Mouse (Mus musculus): ENCODE results near the gene Tcf20.

Gene Tcf20

DNA sequence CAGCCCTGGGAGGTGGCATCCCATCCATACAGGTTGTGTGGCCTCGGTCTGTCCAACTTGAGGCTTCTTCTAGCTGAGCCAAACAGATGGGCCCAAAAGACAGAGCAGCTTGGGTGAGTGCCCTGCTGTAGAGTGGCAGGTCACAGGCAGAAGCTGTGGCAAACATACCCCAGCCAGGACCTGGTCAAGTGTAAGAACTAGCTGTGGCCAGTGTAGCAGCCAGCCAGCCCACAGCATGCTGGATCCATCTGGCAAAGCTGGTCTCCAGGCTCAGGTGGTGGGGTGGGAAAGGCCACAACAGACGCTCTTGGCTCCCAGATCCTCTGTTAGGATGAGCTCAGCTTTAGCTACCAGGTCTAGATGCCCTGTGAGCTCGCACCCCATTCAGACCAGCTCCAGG is 31.4 kb downstream of the Tcf20 start:
- DNase-seq: no peak

DNA sequence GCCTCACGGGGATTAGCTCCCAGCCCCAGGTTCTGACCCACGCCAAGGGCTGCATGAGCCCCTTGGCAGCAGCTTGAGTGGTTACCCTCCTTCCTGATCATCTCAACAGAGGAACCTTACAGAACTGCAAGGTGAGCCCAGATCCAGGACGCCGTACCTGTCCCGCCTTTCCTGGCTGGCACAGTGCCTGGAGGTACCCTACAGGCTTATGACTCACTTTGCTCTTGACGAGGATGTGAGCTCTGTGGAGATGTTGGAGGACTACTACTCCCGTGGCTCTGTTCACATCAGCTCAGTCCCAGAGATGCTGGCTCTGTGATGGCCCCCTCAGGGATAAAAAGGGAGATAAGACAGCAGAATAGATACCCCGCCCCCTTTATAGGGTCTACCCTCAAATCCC is 32.4 kb downstream of the Tcf20 start:
- no peak for DNase-seq

DNA sequence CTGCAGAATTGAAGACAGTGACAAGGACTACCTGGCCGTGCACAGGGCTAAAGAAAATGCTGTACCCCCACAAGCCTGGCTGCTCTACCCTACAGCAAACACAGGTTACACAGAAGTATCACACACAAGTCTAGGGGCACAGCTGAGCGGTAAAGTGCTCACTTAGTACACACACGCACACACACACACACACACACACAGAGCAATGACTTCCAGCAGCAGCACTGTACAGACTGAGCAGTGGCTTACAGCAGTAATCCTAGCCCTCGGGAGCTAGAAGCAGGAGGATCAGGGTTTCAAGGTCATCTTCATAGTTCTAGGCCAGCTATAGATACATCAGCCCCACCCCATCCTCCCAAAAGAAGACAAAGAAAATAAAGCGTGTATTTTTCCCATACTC is 33.6 kb downstream of the Tcf20 start:
- no peak for DNase-seq

DNA sequence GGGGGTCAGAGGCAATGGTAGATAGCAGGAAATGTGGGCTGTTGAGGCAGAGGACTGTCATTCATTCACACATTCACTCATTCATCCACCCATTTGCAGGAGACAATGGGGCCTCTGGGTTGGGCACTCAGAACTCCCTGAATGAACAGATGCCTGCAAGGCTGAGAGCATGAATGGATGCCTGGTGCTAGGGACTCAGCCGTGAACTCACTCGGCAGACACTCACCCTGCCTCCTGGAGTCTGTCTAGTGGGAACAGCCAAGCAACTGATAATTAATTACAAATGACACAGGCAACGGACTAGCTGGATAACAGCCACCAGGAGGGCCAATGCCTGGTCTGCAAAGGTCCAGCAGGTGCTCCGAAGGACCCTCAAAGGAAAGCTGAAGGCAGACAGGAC is 34.6 kb downstream of the Tcf20 start:
- DNase-seq: no peak

DNA sequence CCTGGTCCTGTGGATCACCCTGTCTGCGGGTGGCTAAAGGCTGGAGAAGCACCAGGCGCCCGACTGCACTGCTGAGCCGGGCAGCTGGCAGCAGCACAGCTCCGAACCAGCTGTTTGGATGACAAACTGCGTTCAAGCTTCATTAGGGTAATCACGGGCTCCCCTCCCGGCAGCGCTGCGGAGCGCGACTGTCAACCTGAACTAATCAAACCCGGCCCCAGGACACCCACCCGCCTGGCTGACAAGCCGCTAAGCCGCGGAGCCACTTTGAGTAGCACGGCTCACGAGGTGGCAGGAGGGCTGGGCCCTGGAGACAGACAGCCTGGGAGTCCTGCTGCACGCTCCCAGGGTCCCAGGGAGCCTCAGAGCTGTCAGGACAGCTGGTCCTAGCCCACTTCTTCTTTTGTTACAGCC is 35.4 kb downstream of the Tcf20 start:
- no peak for DNase-seq

DNA sequence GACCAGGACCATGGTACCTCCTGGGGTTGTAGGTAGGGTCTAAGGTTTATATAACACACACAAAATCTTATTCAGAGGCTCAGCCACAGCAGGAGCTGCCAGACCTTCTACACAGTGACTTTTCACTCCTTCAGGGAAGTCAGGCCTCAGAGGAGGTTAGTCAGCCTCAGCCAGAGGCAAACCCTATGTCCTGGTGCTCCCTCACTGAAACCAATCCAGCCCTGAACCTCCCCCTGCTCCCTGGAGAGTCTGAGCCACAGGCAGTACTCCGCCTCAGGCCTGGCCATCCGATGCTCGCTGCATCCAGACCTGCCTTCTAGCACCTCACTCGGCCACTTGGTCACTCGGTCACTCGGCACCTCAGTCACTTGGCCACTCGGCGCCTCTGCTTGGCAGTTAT is 37.4 kb downstream of the Tcf20 start:
- DNase-seq: no peak

DNA sequence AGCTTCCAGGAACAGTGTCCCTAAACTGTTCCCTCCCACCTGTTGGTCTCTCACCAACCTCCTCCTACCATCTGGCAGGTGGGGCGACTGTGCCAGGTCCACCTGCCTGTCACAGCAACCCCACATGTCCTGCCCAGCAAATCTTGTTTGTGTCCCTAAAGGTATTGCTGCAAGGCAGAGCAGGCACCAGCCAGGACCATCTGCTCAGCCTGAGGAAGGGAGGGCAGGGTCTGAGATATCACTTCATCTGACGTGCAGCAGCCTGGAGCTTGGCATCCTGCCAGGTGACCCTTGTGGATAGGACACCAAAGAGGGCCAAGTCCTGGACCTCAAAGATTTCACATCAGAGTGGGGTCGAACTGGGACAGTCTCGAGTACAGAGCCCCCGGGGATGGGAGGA is 40.2 kb downstream of the Tcf20 start:
- DNase-seq: no peak

DNA sequence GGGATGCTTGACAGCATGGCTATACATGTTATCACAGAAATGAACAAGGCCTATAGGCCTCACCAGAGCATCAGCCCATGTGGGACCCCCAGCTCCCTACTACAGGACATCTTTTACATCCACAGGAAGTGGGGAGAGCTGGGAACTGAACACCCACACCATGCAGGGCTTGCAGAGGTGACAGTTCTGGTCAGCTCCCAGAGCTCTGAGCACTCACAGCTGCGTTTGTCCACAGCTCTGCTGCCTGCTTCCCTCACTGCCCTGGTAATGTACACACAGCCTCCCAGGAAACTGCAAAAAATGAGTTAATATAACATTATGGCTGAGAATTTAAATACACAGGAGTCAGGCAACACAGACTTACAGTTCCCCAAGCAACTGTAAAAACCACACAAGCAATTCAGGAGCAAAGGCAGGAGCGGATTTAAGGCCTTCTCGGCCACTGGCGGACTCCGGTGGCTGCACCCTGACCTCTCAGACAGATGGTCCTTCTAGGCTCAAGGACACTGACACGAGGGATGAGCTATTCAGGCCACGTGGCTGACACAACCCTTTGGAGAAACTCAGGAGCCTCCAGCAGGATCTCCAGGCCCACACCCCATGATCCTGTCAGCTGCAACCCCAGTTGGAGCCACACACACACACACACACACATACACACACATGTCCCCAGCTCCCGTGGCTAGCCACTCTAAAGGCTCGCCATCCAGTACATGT is 43.0 kb downstream of the Tcf20 start:
- DNase-seq: no peak

DNA sequence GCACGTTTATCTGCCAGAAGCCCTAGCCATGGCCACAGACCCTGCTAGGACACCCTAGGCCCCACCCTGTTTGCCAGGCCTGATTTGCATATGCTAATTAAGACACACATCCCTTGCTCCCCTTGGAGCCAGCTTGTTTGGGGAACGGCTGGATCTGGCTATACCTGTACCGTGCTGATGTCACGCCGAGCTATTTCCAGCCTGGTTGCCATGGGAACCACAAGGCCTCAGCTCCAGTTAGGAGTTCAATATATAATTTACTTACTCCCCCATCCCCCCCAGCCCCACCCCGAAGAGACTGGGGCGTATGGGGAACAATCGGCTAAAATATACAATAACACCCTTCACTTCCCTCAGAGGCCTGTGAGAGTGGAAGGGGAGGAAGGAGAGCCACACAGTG is 45.9 kb downstream of the Tcf20 start:
- no peak for DNase-seq

DNA sequence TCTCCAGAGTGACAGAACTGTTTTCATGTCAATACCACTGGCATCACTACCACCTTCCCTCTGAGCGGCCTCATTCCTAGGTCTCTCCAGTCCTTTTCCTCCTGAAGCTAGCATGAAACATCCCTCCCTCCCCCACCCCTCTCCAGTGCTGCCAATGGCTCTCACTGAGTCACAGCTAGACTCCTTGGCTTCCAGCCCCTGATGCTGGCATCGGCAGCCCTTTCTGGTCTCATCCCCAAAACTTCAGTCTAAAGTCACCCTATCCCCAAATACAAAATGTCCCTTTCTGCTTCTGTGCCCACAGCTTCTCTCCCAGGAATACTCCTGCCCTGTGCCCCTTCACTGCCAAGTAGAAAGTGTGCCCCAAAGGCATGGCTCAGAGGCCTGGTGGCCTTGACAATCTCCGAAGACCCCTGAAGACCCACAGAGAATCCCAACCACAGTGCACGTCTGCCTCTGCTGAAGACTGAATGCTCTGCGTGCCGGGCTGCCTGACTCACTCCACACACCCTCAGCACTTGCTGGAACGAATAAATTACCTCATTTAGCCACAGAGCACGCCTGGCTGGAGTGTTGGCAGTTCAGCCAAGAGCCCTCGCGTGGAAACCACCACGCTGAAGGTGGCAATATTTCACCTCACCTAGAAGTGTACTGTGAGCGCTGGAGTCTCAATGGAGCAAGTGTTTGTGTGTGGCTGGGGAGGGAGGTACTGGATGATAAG is 47.0 kb downstream of the Tcf20 start:
- no peak for DNase-seq

DNA sequence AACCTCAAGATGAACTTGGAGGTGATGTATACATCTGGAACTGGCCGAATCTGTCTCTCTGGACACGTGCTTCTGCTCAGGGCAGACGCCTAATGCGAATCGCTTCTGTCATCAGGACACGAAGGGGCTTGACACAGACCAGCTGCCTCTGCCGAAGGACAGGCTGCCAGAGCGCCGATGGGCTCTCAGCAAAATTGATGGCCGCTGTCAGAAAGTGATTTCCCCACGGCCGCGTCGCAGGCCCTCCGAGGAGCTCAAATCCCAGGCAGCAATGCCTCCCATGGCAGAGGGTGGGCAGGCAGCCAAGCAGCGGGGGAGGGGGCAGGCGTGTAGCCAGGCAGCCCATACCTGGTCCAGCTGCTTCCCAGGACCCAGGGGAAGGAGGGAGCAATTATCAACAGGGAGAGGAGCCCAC is 49.5 kb downstream of the Tcf20 start:
- no peak for DNase-seq

DNA sequence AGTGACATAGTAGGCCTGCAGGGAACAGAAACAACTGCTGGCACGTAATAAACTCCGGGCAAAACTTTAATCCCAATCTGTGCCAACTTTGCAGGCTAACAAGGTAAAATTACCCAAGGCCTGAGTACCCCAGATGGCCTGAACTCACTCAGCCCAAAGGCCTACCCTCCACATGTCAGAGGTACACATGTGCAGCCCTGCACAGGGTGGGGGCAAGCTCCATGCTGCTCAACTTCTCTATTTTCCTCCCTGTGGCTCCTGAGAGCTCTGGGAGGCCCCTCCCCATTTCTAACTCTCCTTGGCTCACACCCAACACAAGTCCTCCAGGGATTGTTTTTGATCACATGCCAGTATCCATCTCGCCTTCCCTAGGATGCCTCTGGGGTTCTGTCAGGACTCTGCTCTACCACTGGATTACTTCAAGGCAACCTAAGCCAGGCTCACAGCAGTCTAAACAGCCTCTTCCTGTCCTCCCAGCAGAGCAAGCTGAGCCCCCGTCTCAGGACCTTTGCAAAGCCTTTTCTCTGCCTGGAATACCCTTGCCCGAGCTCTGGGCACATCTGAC is 50.2 kb downstream of the Tcf20 start:
- DNase-seq: no peak

DNA sequence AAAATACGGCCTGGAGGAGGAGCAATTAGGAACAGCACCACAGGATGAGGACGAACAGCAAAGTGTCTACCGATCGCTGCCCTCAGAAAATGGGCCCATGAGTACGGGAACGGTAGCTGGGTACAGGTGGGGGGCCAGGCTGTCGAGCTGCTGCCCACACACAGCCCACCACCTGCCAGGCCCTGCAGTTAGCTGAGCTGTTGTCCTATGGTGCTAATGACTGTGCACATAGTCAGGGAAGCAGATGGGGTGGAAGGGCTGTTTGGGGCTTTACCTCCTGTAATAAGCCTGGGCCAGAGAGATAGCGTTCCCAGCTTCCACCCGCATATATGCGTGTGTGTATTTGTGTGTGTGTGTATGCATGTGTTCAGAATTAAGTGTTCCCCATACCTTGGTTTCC is 52.7 kb downstream of the Tcf20 start:
- DNase-seq: no peak

DNA sequence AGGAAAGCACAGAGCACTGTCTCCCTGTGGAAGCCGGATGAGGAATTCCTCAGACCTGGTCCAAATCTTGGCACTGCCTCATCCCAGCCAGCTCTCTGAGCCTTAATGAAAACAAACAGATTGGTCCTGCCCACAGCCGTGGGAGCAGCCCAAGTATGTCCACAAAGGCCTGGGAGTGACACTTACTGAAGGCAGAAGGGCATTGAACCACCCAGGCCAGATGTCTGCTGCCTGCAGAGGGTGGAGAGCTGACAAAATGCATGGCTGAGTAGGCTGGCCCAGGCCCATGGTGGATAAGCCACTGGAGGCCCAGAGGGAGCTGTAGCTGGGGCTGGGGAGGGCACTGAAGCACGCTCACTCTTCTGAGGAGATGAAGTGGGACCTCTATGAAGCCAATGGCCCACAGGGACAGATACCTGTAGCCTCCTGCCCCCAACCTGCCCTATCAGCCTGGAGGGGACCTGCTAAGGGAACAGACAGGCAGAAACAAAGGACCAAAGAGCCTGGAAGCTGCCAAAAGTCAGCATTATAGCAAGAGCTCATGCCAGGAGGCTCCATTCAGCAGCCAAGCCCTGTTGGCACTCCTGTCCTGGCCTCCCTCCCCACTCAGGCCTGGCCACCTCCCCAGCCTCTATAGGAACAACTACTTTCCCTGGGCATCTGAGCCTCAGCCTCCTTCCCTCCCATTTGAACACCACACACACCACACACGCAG is 54.6 kb downstream of the Tcf20 start:
- no peak for DNase-seq

DNA sequence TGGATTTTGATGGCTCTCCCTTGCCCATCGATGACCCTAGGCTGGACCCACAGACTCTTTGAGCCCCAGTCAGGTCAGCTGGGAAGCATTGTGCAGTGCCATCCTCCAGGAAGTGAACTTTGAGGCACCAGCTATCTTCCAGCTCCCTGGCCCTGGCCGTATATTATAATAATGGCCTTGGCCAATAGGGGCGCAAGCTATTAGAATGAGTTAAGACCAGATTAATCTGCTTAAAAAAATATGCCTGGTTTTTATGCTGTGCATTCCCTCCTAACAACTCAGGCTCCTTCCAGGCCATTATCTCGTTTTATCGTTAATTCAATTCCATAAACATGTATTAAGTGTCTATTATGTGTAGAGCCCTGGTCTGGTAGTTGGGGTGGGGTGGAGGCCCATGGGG is 56.2 kb downstream of the Tcf20 start:
- DNase-seq: no peak

DNA sequence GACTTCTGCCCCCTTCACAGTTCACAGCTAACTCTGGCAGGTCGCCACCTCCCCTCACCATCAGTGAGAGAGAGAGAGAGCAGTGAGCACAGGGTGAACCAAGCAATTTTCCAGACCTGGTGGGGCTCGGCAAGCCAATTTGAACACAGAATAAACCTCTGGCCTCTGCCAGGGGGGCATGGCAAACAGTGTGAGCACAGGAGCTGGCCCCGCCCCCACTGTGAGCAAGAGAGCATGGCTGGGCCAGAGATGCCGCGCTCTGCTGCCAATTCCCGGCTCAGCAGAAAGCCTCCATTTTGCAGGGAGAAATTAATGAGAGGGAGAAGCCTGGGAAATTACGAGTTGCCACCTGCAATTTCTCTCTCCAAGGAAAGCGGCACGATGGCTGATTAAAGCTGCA is 58.1 kb downstream of the Tcf20 start:
- DNase-seq: no peak

DNA sequence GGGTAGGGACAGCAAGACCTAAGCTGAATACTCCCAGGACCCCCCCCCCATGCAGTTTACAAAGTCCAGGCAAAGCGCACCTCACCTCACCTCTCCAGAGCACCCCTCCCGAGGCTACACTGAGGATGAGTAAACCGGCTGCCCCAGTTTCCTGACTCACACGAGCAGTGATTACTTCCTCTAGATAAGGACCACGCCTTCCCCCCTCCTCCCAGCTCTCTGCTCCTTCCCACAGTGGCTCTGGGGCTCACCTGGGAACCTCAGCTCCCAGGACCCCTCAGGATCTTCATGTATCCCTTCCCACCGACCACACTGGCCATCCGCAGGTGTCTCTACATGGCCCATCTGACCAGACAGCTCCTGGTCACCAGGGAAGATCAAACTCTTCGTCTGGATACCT is 58.8 kb downstream of the Tcf20 start:
- DNase-seq: no peak

DNA sequence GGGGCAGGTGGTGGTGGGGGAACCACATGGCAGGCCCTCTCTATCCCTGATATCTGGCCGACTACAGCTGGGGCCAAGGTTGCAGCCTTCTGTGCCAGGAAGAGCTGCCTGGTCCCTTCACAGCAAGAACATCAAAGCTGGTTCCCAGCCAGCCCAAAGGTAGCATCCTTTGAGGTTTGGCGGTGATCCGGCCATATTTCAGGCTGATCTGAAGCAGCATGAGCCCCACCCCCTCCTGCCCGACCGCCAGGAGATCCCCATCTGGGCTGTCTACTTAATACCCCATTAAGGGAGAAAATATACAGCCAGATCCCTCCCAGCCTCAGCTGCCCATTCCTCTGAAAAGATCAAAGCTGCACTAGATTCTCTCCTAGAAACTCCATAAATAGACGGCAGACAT is 59.6 kb downstream of the Tcf20 start:
- DNase-seq: no peak

DNA sequence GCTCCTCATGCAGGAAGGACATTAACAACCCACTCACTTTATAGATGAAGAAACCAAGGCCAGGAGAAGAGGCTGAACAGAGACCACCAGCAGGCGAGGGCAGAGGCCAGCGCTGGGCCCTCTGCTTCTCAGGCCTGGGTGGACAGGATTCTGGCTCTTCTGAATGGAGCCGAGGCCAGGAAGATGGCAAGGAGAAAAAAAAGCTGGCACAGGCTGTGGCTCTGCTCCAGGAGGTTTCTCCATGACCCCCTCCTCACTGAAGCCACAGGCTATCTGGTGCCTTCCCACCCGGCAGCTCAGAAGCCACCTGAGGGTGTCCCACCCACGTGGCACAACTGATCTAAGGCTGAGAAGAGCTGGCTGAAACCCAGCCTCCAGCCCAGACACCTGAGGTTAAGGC is 60.6 kb downstream of the Tcf20 start:
- DNase-seq: no peak

DNA sequence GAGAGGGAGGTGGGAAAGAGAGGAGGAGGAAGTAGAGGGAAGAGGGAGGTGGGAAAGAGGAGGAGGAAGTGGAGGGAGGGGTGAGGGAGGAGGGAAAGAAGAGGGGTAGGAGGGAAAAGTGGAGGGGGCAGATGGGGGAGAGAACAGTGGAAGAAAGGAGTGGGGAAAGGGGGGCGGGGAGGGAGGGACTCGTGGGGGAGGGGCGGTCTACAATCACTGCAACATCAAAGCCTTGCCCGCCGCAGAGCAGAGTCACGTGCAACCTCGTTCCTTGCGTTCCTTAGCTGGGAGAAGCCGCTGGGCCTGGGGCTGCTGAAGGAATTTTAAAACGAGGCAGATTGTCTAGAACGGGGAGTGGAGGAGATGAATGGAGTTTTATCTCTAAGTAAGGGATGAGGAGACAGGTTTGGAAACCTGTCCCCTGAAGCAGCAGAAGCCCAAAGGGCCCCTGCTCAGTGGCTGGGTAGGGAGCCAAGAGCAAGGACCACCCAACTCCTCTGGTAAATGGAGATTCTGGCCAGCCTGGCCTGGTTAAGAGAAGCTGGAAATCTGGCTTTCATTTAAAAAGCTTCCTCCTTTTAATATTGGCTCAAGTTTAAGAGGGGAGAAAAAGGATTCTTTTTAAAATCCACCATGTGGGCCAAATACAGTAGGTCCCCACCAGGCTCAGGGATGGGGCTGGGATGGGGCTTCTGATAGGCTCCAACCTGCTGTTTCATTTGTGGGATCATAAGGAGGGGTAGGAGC is 62.8 kb downstream of the Tcf20 start:
- DNase-seq: no peak

DNA sequence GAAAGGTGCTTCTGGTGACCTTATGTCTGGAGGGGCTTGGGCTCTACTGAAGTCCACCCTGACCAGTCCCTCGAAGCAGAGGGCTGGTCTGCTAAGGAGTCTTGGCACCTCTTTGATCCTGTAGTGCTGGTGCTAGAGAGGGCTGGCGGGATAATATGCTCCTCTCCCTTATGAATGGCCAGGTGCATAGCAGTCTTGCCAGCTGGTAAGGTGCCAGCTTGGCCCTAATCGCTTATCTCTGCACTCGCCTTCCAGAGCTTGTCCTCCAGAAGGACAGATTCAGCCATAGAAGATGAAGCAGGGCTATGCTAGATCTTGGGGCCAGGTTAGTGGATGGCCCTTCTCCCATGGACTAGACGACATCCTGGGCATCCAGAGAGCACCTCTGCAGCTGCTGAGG is 64.1 kb downstream of the Tcf20 start:
- DNase-seq: no peak

DNA sequence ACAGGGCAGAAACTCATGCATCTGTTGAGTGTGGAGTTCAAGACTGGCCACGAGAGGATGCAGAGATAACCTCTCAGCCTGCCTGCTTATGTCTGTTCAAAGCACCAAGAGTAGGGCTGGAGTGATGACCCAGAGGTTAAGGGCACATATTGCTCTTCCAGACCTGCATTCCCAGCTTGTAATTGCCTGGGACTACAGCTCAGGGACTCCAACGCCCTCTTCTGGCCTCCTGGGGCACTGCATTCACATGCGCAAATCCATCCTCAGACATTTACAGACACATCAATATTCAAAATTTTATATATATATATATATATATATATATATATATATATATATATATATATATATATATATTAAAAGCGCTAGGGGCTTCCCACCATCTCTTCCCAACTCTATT is 64.9 kb downstream of the Tcf20 start:
- no peak for DNase-seq

DNA sequence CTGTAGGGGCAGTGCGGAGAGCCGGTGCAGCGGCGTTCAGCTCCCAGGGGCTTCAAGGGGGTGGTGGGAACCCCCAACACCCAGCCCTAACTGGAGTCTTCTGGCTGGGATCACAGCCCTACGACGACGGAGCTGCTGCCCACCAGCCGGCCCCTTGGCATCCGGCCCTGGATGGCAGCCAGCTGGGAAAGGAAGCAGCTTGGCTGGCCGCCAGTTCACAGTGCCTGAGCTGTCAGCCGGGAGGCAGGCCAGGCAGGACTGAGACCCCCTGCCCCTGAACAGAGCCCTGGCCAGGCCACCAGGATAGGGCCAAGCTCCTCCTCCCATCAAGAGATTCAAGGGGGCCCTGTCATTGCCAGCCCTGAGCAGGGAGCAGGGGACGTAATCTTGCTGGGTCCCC is 65.6 kb downstream of the Tcf20 start:
- DNase-seq: peak; percentile 96

All from heart, adult 11 months (tissue).